Mouse (Mus musculus) bone marrow macrophage, adult 2 months (primary cell): Measurements from ENCODE around the gene Nup107.

Experiments
- CTCF ChIP-seq: IDR thresholded peaks from 2 replicates; pipeline ENCODE4 v1.5.1; 2012; ENCODE audit warnings: low read depth, mild to moderate bottlenecking, low read length, moderate library complexity
- POLR2A ChIP-seq: IDR thresholded peaks from 2 replicates; pipeline ENCODE4 v1.6.1; 2012; ENCODE audit warnings: mild to moderate bottlenecking, low read depth, low read length, borderline replicate concordance

GRCm38 (mm10) chr10:117712191-117712754 is 80.2 kb downstream of the Nup107 start:
- TF ChIP-seq CTCF (no peak), POLR2A (no peak)
